Mouse (Mus musculus): ENCODE results near the gene Cbln4. TPM values are rescaled to one million over a fixed set of nuclear protein-coding genes. Genes with fewer than 3 reads are reported as not detected.
A peak's percentile ranks its signal among the peaks of the same experiment; 100 is the strongest.

Gene Cbln4
- not detected for total RNA-seq (2021)
- long read RNA-seq, experiment 1 = 0 reads
- long read RNA-seq, experiment 2 = 0 reads

GRCm38 (mm10) chr2:172043235-172043610 is at the start of gene Cbln4:
Cbln4 (minus strand) TSS chr2:172043466.
- DNase-seq = no peak

GRCm38 (mm10) chr2:172078596-172078995 is 35.3 kb upstream of the Cbln4 start:
- DNase-seq = no peak

- DNase-seq = no peak
Measured at GRCm38 (mm10) chr2:172076295-172076694, 33.0 kb upstream of the Cbln4 start.

GRCm38 (mm10) chr2:172062876-172063275 is 19.6 kb upstream of the Cbln4 start:
- no peak for DNase-seq

GRCm38 (mm10) chr2:172059747-172060146 is 16.5 kb upstream of the Cbln4 start:
- DNase-seq = no peak

GRCm38 (mm10) chr2:172058936-172059665 is 15.8 kb upstream of the Cbln4 start:
- DNase-seq = no peak

- no peak for DNase-seq
Measured at GRCm38 (mm10) chr2:172046002-172046401, 2.7 kb upstream of the Cbln4 start.

- DNase-seq = no peak
Measured at GRCm38 (mm10) chr2:172042607-172043234, 545 bp downstream of the Cbln4 start.

GRCm38 (mm10) chr2:172042125-172042524 is 1.1 kb downstream of the Cbln4 start:
- peak; percentile 19 for DNase-seq

- DNase-seq = no peak
Measured at GRCm38 (mm10) chr2:172040859-172041258, 2.4 kb downstream of the Cbln4 start.

GRCm38 (mm10) chr2:172039601-172040000 is 3.7 kb downstream of the Cbln4 start:
- DNase-seq = no peak

- DNase-seq = no peak
Measured at GRCm38 (mm10) chr2:172034281-172034680, 9.0 kb downstream of the Cbln4 start.

- DNase-seq = no peak
Measured at GRCm38 (mm10) chr2:172025459-172026130, 17.7 kb downstream of the Cbln4 start.

GRCm38 (mm10) chr2:172006726-172007125 is 36.5 kb downstream of the Cbln4 start:
- no peak for DNase-seq

- no peak for DNase-seq
Measured at GRCm38 (mm10) chr2:172005970-172006369, 37.3 kb downstream of the Cbln4 start.

- no peak for DNase-seq
Measured at GRCm38 (mm10) chr2:172004029-172004984, 39.0 kb downstream of the Cbln4 start.

- DNase-seq = no peak
Measured at GRCm38 (mm10) chr2:171996979-171997686, 46.1 kb downstream of the Cbln4 start.

- DNase-seq = no peak
Measured at GRCm38 (mm10) chr2:171994861-171995260, 48.4 kb downstream of the Cbln4 start.

GRCm38 (mm10) chr2:171994240-171994639 is 49.0 kb downstream of the Cbln4 start:
- DNase-seq = no peak

- DNase-seq = no peak
Measured at GRCm38 (mm10) chr2:171986686-171987085, 56.6 kb downstream of the Cbln4 start.

Data from gastrocnemius, postnatal 25 days (tissue).